Mouse (Mus musculus) CH12F3 (cell line): Measurements from ENCODE around the gene Klf16.

ENCODE experiments used
- in situ Hi-C: fragments of 300-500 bp; cut with MboI; formaldehyde crosslinking; loops from 2 replicates; pipeline ENCODE4 v1.14.3; 2020; ENCODE audit warnings: low sequenced_read_pairs

Klf16 gene

DNA sequence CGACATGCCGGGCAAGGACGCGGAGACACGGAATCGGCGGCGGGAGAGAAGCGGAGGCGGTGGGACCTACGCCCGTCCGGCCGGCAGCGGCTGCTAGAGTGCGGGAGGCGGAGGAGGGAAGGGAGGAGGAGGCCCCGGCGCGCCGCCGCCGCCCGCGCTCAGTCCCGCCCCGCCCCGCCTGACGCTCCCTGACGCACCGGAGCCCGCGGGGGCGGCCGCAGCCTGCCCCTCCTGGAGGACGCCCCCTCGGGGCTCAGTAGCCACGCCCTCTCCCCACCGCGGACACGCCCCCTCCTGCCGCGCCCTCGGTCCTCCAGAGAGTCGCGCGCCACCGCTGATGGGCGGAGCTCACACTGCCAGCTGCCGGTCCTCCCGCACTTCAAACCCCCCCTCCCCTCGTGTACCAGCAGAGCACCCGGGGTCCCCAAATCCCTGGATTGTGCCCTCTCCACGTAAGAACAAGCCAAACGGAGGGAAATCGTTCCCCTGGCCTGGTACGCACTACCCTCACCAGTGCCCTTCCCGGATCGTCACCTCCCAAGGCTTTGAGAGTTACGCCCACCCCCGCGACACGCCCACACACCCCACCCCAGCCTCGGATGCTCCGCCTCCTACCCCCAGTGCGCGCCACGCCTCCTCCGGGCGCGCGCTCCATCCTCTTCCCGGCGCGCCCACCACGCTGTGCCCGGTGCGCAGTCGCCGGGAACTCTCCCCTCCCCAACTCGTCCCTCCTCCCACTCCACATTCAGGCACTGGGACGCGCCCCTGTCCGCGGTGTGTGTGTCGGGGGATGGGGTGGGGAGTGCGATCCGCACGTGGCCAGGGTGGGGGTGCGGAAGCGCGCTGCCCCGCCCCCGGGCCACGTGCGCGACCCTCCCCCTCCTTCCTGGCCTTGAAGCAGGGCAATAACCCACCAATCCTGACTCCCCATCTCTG, at the start of gene Klf16:
Klf16 (minus strand) TSS at position 127 of the 936 bp plus-strand sequence.
- in situ Hi-C loops = loop anchor here (5.0 kb wide), 1 partner anchor 105 kb away; no protein-coding TSS in a partner anchor

DNA sequence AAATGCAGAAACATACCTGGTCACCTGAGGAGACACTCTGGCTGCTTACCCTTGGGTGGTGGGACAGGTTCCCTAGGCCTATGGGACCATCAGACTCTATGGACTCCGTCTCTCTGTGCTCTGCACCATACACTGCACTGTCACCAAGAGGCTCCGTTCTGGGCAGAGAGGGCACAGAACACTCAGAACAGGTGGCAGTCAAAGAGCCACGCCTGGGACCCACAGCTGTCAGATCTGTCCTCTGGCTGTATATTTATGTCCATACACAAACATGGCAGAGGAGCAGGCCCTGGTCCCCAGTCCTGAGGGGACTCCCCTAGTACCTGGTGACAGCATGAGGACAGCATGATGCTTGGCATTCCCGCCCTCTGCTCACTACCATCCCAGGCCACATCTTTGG, 48.6 kb upstream of the Klf16 start:
- in situ Hi-C loops = no loop called here

DNA sequence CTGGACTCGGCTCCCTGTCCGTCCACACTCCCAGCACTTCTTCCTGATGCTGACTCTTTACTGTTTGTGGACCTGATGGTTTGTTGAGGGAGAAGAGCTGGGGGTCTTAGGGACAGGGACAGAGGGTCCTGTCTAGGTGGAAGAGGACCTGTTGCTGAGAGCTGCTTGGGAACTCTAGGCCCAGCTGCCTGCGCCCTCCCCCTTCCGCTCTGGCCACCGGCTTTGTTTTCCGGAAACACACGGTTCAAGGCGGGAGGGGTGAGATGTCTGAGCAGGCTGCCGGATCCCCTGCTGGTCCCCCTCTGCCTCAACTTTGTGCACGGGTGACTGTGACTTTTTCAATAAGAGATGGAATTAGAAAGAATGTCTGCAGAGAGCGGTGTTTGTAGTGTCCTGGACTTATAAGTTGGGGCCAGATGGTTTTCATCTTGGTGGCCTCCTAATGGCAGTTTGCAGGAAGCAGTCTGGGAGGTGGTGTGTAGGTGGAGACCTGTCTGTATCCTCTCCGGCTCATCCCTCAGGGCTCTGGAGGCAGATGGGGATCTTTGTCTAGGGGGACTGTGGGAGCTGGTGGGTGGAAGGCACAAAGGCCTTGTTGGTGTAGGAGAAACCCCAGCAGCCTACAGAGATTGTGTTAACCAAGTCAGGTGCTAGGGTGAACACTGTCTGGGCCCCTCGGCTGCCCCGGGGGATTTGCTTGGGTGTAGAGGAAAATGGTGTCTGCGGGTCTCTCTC, 46.5 kb upstream of the Klf16 start:
- in situ Hi-C loops = no loop called here

- in situ Hi-C loops = no loop called here
These were observed 45.7 kb upstream of the Klf16 start, which contains the start of gene Csnk1g2 for GRCm38 (mm10) chr10:80622661-80623456. Gene Csnk1g2, plus strand, starts transcription at chr10:80622838.

DNA sequence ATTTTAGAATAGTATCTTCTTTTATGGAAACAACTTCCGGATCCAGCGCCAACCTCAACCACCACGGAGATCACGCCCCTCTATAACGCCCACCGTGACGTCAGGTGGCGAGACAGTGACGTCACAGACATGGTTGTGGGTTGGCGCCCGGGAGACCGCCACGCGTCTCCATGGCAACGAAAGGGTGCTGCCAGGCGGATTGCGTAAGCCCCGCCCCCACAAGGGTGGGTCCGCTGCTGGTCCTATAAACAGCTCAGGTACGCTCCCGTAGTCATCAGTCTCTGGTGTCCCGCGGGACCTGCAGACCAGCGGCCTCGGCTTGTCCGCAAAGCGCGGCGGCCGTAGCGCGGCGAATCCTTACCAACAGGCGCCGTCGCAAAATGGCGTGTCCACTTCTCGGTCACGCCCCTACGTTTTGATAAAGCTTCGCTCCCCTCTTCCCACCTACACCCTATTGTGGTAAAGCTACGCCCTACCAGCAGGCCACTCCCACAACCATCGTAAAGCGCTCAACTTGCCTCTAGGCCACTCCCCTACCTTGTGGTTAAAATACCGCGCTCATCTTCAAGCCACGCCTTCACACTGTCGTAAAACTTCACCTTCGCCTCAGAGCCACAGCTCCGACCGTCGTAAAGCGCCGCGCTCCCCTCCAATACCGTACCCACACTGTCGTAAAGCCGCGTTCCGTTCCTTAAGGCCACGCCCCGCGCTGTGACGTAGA, 45.0 kb upstream of the Klf16 start:
- in situ Hi-C loops = no loop called here

- in situ Hi-C loops = no loop called here
These were observed 44.5 kb upstream of the Klf16 start for GRCm38 (mm10) chr10:80621690-80621939.

DNA sequence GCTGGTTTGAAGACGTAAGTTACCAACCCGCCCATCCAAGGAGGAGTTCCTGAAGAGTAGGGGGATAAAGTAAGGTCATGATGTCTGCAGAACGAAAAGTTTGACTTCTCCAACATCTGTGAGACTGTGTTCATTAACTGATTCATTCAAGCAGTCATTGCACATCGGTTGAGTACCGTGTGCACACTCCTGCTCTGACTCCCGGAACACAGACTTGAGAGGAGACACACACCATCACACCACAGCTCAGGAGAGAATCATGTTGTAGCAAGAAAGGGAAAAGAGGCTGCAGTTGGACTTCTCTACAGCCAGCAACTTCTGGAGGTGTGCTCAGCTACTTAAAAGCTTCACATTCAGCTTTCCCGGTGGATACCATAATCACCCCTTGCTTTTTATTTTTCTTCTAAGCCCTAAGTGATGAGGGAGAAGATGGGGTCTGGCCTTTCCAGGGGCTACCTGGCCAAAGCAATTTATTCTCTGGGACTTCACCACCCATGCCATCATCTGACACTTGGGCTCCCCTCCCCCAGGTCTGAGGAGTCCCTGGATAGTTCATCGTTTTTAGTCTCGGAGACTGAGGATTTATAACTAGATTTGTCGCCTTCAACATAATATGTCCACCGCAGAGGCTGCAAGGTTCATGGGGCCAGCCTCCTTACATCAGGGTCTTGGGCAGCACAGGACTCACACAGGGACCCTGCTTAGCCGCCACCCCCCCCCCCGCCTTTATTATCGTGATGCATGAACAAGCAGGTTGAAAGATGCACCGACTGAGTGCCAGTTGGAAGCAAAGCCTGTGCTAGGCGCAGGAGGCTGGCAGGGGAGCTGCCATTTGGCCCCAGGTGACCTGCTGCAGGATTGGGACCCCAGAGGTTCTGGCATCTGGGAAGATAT, 43.9 kb upstream of the Klf16 start:
- in situ Hi-C loops = no loop called here

GRCm38 (mm10) chr10:80620365-80620764, 43.2 kb upstream of the Klf16 start:
- in situ Hi-C loops = no loop called here

DNA sequence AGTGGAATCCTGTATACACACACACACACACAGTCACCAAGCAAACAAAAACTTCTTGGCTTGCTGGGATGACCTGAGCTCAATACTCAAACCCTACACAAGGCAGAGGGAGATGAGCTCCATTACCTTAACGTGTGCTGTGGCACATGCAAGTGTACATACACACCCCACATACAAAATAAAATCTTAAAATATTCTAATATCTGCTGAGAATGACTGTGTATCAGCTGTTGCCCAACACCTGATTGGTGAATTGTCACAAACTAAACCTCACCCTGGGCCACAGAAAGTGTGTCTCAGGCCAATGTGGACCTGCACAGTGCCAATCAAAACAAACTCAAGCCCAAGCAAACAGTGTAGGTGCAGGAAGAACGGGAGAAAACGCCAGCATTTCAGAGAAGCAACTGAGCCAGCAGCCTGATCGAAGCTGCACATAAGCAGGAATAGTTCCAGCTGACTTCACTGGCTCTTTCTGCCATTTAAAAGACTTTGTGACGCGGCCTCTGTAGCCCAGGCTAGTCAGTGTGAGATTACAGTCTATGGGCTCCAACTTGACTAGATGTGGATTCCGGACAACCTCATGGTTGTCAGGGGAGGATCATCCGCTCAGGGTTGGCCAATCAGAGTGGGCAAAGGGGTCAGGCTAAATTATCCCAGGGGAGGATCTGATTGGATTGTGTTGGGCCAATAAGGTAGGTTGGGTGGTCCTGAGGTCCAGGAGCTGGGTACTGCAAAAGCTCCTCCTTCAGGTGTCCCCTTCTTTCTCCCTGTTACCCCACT, 42.5 kb upstream of the Klf16 start:
- in situ Hi-C loops = no loop called here

DNA sequence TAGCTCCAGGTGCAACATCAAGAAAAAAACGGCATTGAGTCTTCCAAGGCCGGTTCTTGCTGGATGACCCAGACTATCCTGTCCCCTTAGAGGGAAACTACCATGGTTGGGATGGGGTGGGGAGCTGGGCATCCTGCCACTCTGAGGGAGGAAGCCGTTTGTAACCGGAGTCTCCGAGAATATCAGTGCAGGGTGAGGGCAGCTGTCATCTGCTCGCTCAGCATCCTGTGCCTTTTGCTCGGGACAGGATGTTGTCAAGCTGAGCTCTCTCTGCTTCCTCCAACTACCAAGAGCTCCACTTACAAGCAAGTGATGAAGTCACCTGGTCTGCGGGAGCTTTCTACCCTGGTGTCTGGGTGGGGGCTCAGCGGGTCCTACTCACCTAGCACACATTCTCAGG, 41.1 kb upstream of the Klf16 start:
- in situ Hi-C loops = no loop called here

- in situ Hi-C loops = no loop called here
These were observed 37.2 kb upstream of the Klf16 start for GRCm38 (mm10) chr10:80614351-80614750.

DNA sequence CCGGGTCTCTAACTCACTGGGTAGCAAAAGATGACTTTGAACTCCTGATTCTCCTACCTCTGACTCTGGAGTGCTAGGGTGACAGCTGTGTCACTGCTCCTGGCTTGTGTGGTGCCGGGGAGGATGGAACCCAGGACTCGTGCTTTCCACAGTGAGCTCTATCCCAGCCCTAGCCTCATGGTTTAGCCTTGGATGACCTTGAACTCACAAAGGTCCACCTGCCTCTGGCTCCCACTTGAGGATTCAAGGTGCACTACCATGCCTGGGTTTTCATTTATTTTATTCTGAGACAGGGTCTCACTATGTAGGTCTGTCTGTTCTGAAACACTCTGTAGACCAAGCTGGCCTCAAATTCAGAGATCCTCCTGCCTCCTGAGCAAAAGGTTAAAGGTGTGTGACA, 36.7 kb upstream of the Klf16 start:
- in situ Hi-C loops = no loop called here

DNA sequence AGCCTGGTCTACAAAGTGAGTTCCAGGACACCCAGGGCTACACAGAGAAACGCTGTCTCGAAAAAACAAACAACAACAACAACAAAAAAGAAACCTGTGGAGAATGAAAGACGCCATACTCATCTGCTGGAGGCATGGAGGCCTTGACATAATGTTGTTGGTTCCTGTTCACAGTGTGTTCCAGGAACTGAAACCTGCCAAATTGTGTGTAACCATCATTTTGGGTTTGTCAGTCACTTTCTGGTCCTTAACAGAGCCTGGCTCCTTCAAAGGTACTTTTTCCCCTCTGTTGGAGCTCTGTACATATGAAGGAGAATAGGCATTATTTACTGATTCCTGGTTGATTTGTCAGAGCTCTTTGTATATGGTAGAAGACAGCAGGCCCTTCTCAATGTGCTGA, 34.8 kb upstream of the Klf16 start:
- in situ Hi-C loops = no loop called here

GRCm38 (mm10) chr10:80611024-80611423, 33.9 kb upstream of the Klf16 start:
- in situ Hi-C loops = no loop called here

DNA sequence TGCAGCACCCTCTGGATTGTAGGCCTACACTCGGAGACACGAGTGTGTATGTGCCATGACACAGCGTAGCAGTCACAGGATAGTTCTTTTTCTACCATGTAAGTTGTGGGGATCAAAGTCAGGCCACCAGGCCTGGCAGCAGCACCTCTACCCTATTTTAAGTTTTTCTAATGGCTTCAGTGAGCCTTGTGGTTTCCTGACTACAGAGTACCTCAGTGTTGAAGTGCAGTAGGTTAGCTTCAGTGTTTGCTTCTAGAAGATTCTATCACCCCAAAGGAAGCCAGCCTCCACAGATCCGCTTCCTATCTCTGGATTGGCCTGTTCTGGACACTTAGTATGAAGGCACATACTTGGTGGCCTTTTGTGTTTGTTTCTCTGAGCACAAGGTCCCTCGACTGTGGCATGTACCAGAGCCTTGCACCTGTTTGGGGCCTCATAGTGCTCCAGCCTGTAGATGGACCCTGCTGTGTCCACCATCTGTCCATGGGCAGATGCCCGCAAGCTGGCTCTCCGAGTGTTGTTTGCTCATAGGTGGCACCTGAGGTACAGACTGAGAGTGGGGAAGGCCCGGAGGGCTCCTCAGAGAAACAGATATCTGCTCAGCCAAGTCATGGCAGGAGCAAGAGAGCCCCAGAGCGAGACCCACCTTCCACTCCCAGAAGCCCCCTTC, 33.1 kb upstream of the Klf16 start:
- in situ Hi-C loops = no loop called here

DNA sequence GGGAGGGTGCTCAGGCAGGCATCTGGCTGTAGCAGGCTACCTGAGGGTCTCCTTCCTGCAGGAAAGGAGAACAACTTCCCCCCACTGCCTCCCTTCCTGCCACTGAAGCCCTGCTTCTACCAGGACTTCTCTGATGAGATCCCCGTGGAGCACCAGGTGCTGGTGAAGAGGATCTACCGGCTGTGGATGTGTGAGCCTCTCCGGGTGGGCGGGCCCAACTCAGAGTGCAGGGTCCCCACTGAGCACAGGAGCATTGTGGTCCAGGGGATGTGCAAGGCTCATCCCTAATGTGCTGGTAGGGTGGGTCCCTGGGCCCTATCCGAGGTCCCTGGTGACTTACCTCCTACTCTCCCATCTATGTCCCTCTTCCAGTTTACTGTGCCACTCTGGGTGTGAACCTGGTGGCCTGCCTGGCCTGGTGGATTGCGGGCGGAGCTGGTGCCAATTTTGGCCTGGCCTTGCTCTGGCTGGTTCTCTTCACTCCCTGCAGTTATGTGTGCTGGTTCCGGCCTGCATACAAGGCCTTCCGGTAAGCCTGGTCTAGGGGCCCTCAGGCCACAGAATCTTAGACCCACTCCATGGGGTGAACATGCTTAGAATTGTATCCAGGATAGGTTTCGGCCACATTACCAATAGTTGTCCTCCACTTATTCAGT, 32.3 kb upstream of the Klf16 start:
- in situ Hi-C loops = no loop called here

DNA sequence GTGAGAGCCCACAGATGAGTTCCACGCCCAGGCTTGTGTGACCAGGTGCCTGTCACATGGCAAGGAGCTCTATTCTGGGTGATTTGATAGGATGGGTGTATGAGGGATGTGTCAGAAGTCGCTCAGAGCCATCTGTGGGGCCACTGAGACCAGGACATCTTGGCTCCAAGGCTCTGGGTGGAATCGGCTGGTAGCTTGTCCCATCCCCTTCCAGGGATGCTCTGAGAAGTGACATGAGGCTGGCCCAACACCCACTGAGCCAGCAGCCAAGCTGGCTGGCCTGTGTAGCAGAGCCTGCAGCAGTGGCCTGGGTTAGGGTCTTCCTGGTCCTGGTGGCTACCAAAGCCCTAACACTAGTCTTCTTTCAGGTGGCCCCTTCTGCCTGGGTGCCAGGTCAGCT, 31.3 kb upstream of the Klf16 start:
- in situ Hi-C loops = no loop called here
